Mouse (Mus musculus) cerebellum, adult 2 months (tissue): ENCODE measurements at regions not wholly inside any gene's neighbourhood (a gene's known extent, or its start where the extent isn't known, plus 50 kb on each side); places are given as distances from the start of the nearest gene placed in this dataset.

Experiments used
- DNase-seq, 2 experiments: peaks; one replicate each; pipeline ENCODE4 v3.0.0; 2021
- H3K27ac ChIP-seq: fragments of 200-500 bp; 2 replicates; pipeline ENCODE4 v1.5.1; 2012; ENCODE audit warnings: low read length, control low read depth, inconsistent platforms; ENCODE audit not compliant: insufficient read depth
- H3K27me3 ChIP-seq: fragments of 200-500 bp; 2 replicates; pipeline ENCODE4 v1.6.1; 2012; ENCODE audit warnings: inconsistent platforms, mild to moderate bottlenecking, low read length, moderate library complexity; ENCODE audit not compliant: control insufficient read depth, insufficient read depth
- H3K4me1 ChIP-seq: fragments of 200-500 bp; 2 replicates; pipeline ENCODE4 v1.6.1; 2011; ENCODE audit warnings: low read length; ENCODE audit not compliant: control insufficient read depth, insufficient read depth
- H3K4me3 ChIP-seq: fragments of 200-500 bp; replicated peaks from 2 replicates; pipeline ENCODE3; 2011; ENCODE audit warnings: mild to moderate bottlenecking, low read depth, low read length, control low read depth; ENCODE audit not compliant: insufficient read depth
- CTCF ChIP-seq: fragments of 200-500 bp; IDR thresholded peaks from 2 replicates; pipeline ENCODE4 v1.5.1; 2011; ENCODE audit warnings: low read depth, mild to moderate bottlenecking, control low read depth, low read length, moderate library complexity, borderline replicate concordance; ENCODE audit not compliant: insufficient read depth
- POLR2A ChIP-seq: fragments of 200-500 bp; IDR thresholded peaks from 2 replicates; pipeline ENCODE4 v1.6.1; 2011; ENCODE audit warnings: low read length, control low read depth, borderline replicate concordance; ENCODE audit not compliant: insufficient read depth
- WGBS: fragments of 180-500 bp; shearing (Covaris S2); methylation state at CpG from one replicate; pipeline ENCODE4 v1.1.7; 2018; 5-methylcytosine and 5-hydroxymethylcytosine counted together

DNA sequence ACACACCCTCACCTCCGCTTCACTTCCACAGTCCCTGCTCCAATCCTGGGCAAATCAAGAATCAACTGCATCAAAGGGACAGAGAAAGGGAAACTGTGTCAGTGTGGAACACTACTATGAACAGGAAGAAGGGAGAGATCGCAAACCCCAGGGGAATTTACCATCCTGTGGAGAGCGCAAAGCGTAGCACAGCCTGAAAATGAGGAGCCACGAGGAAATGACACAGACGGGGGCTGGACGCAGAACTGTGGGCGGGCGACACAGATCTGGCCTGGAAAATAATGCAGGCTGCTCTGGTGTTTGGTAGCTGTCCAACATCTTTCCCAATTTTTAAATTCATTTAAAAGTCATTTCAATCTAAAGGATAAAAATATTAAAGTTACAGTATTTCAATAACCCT, 143.4 kb upstream of the Lmo4 start:
- Histone ChIP-seq H3K4me1 (no peaks in the 10 kb centered on the region), H3K4me3 (no peak overlapping the region), H3K27me3 (no peaks in the 10 kb centered on the region), H3K27ac (no peak overlapping the region)
- TF ChIP-seq CTCF: no peak
- no peak for TF ChIP-seq POLR2A
- DNase-seq: no peak
- 59% methylated on average over 9 of the region's 9 CpGs for WGBS

DNA sequence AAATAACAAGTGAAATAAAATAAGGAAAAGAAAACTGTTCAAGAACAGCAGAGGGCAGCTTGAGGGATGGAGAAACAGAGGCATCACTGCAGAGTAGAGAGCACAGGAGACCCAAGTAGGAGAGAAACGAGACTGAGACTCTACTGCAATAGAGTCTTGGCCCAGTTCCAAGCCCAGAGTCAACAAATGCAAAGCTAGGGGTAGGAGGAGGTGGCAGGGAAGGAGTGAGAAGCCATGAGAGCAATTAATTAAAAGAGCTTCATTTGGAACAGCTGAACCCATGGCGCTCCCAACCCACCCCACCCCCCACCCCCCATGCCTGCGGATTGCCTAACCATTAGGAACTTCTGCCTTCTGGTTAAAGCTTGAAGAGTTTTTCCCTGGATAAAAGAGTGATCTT, 130.2 kb upstream of the Lmo4 start:
- Histone ChIP-seq H3K27me3 (no peaks in the 10 kb centered on the region), H3K4me3 (no peak overlapping the region), H3K27ac (no peak overlapping the region), H3K4me1 (no peaks in the 10 kb centered on the region)
- TF ChIP-seq POLR2A (no peak), CTCF (no peak)
- no peak for DNase-seq
- 35% methylated on average over 3 of the region's 3 CpGs for WGBS

DNA sequence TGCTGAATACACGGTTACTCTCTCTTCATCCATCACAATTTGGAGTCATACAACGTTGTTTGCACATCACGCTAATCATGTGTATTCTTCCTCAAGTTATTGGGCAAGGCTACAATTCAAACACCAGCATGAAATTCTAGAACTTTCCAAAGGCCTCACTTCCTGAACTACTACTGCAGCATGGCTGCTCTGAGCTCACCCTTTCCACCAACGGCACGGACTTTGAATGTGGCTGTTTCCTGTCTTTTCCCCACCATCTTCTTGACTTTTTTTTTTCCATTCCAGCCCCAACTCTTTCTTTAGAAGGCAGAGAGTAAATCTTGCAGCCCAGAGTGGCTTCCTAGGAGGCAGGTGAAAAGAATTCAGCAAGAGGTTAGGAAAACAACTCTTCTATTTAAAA, 129.2 kb upstream of the Lmo4 start:
- no peak for DNase-seq
- H3K27me3 ChIP-seq: no peaks in the 10 kb centered on the region
- 88% methylated on average over 5 of the region's 5 CpGs for WGBS
- H3K4me1 ChIP-seq: no peaks in the 10 kb centered on the region
- H3K27ac ChIP-seq: no peak overlapping the region
- TF ChIP-seq CTCF (no peak), POLR2A (no peak)
- H3K4me3 ChIP-seq: no peak overlapping the region

DNA sequence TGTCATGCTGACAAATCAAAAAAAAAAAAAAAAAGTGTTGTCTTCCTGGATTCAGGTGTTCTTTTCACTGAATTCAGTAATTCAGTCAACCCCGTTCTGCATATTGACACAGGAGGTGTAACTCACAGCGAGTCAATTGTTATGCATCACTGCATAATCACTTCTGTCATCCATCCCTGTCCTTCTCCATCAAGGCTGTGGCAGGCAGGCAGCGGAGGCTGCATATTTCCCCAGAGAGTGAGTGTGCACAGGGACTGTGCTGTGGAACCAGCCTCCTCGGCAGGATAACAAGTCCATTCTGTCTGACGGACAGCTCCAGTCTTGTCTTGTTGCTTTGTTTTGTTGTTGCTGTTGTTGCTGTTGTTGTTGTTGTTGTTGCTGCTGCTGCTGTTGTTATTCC, 127.3 kb upstream of the Lmo4 start:
- DNase-seq: no peak
- no peaks in the 10 kb centered on the region for H3K4me1 ChIP-seq
- no peak for TF ChIP-seq CTCF
- TF ChIP-seq POLR2A: no peak
- H3K4me3 ChIP-seq: no peak overlapping the region
- no peak overlapping the region for H3K27ac ChIP-seq
- 8% methylated on average over 5 of the region's 5 CpGs for WGBS
- no peaks in the 10 kb centered on the region for H3K27me3 ChIP-seq

DNA sequence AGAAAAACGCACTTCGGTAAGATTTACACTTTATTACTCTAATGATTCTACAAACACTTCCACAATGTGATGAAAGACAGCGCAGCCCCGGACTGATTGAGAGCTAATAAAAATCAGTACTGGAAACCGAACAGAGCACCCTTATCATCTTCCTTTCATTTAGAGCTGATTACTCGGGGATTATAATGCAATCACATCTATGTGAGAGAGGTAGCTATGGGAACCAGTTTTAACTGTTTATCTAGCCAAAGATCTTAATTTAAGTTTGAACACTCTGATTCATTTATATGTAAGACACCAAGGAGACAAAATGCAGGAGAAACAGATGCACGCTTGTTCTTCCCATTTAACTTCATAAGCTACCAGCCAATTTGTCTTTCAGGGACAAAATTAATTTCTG, 124.1 kb upstream of the Lmo4 start:
- no peak for DNase-seq
- H3K27ac ChIP-seq: no peak overlapping the region
- no peak overlapping the region for H3K4me3 ChIP-seq
- 87% methylated on average over 7 of the region's 7 CpGs for WGBS
- no peaks in the 10 kb centered on the region for H3K27me3 ChIP-seq
- TF ChIP-seq CTCF (no peak), POLR2A (no peak)
- H3K4me1 ChIP-seq: no peaks in the 10 kb centered on the region

DNA sequence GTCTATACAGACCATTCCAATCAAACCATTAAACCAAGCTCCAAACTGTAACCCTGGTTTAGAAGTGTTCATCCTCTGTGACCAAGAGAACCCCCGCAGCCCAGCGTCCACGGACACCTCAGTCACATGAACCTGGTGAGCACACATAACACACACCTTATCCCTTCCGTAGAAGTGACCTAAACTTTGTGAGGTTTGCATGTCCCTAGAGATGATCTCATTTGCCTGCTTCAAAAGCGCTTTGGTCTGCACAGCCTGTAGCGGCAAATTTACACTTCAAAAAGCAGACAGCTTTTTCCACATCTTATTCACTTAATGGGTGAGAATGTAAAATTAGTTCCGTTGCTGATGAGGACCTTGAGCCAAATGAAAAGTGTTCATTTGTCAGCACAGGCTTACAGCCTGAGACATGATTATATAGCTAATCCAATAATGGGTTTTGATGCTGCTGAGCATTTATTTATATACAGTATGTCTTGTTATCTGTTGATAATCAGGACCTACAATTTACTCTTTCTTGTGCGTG, 122.3 kb upstream of the Lmo4 start:
- DNase-seq: no peak
- Histone ChIP-seq H3K27ac (no peak overlapping the region), H3K4me1 (no peaks in the 10 kb centered on the region), H3K27me3 (no peaks in the 10 kb centered on the region), H3K4me3 (no peak overlapping the region)
- WGBS: 90% methylated on average over 8 of the region's 8 CpGs
- TF ChIP-seq CTCF (no peak), POLR2A (no peak)

DNA sequence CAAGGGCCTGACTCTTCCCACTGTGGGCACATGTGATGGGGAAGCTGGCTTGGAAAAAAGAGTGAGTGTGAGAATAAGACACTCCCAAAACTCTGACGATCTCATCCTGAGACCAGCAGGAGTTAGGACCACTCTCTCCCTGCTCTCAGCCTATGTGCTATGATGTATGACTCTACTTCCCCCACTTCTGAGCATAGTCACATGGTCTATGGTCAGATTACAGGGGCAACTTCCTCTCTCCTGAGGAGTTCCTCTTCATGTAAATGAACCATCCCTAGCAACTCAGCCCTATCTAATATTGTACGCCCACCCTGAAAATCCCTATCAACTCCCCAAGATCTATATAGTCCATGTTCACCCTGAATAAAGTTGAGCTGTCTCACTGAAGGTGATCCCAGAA, 120.0 kb upstream of the Lmo4 start:
- Histone ChIP-seq H3K4me3 (no peak overlapping the region), H3K27ac (no peak overlapping the region), H3K27me3 (no peaks in the 10 kb centered on the region), H3K4me1 (no peaks in the 10 kb centered on the region)
- no peak for TF ChIP-seq CTCF
- no peak for TF ChIP-seq POLR2A
- WGBS: 90% methylated on average over 2 of the region's 2 CpGs
- DNase-seq: no peak

DNA sequence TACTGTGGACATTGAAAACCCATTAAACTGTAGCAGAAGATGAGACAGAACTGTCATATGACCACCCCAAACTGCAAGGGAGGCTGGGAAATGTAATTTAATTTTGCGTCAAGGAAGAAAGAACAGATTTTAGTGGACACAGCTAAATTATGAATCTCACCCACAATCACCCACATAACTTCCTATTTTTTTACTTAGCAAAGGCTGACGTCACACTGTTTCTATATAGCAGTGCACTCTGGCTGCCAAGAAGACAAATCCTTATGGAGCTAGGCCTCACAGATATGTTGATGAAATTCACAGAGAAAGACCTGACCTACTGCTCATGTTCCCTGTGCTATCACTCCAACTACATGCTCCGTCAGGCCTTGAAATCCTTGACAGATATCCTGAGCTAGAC, 118.5 kb upstream of the Lmo4 start:
- no peak for TF ChIP-seq CTCF
- WGBS: 97% methylated on average over 3 of the region's 3 CpGs
- no peak for DNase-seq
- no peaks in the 10 kb centered on the region for H3K27me3 ChIP-seq
- H3K27ac ChIP-seq: no peak overlapping the region
- H3K4me1 ChIP-seq: no peaks in the 10 kb centered on the region
- no peak overlapping the region for H3K4me3 ChIP-seq
